19 mouse cellular contexts compared by ENCODE assay signal in the genomic region with DNA sequence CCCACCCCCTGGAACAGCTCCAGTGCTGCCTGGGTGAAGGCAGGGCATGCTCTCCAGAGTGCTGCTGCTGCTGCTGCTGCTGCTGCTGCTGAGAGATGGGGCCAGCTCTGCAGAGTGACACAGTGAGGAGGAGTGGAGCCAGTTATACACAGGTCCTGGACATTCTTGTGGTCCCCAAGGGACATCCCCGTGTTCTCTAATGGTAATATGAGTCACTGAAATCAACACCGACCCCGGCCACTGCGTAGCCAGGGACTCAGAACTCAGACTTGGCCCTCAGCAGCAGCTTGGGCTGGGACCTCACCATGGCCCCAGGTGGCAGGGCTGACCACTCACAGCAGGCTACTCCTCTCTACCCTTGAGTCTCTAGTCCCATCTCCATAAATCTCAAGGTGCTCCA. TPM values are rescaled to one million over a fixed set of nuclear protein-coding genes. Genes with fewer than 3 reads are reported as not detected.
DNase-seq lines count a peak whose midpoint lies in the region; ATAC-seq and TF ChIP-seq lines count a peak whose summit lies in the region.
"Had no signal": no experiment of that assay in that cellular context is flagged by ENCODE, and none has a peak within 500 bp of the region (broad histone marks: within the 10 kb centered on the region; RNA-seq: fewer than 3 reads in every experiment).

No protein-coding gene starts in this region.

- peaks cover 5% of the 10 kb centered on the region; the same call in 1 of the 2 replicates for H3K9me3 ChIP-seq in forebrain, embryonic 10.5 days
- 0 out of 2 replicates have a peak, but pooled peaks cover 7% of the 10 kb centered on the region for H3K9me3 ChIP-seq in forebrain, embryonic 12.5 days
- H3K9me3 ChIP-seq in kidney, embryonic 16.5 days (ENCODE audit: low read length) = no peaks in the 10 kb centered on the region
- H3K9me3 ChIP-seq in embryonic facial prominence, embryonic 10.5 days = 0 out of 2 replicates have a peak, but pooled peaks cover 3% of the 10 kb centered on the region
- H3K9me3 ChIP-seq in limb, embryonic 12.5 days = no peaks in the 10 kb centered on the region
- no peaks in the 10 kb centered on the region for H3K9me3 ChIP-seq in midbrain, postnatal 0 days (ENCODE audit: low read length)
- H3K9me3 ChIP-seq: midbrain, embryonic 13.5 days; stomach, embryonic 15.5 days had no signal

- H3K9ac ChIP-seq in forebrain, embryonic 12.5 days = no peak overlapping the region
- H3K9ac ChIP-seq in kidney, embryonic 16.5 days (replicated peaks; ENCODE audit: low read length) = no peak overlapping the region
- H3K9ac ChIP-seq in limb, embryonic 12.5 days (replicated peaks) = no peak overlapping the region
- no peak overlapping the region for H3K9ac ChIP-seq in midbrain, postnatal 0 days (replicated peaks; ENCODE audit: low read length, poor library complexity, severe bottlenecking)
- H3K9ac ChIP-seq: forebrain, postnatal 0 days; stomach, embryonic 15.5 days had no signal

- H3K4me3 ChIP-seq in forebrain, embryonic 10.5 days = no peak overlapping the region
- no peak overlapping the region for H3K4me3 ChIP-seq in forebrain, embryonic 12.5 days (replicated peaks)
- no peak overlapping the region for H3K4me3 ChIP-seq in kidney, embryonic 16.5 days (ENCODE audit: low read length)
- no peak overlapping the region for H3K4me3 ChIP-seq in embryonic facial prominence, embryonic 10.5 days
- no peak overlapping the region for H3K4me3 ChIP-seq in limb, embryonic 12.5 days (replicated peaks)
- no peak overlapping the region for H3K4me3 ChIP-seq in midbrain, postnatal 0 days (ENCODE audit: low read depth, low read length)
- H3K4me3 ChIP-seq: midbrain, embryonic 13.5 days; stomach, embryonic 15.5 days had no signal

- no peaks in the 10 kb centered on the region for H3K36me3 ChIP-seq in forebrain, embryonic 10.5 days (replicated peaks)
- H3K36me3 ChIP-seq in forebrain, embryonic 12.5 days (replicated peaks) = no peaks in the 10 kb centered on the region
- no peaks in the 10 kb centered on the region for H3K36me3 ChIP-seq in kidney, embryonic 16.5 days (ENCODE audit: insufficient read depth, low read length)
- no peaks in the 10 kb centered on the region for H3K36me3 ChIP-seq in embryonic facial prominence, embryonic 10.5 days (replicated peaks)
- H3K36me3 ChIP-seq in limb, embryonic 12.5 days = no peaks in the 10 kb centered on the region
- no peaks in the 10 kb centered on the region for H3K36me3 ChIP-seq in midbrain, postnatal 0 days (ENCODE audit: insufficient read depth, low read length)
- H3K36me3 ChIP-seq: midbrain, embryonic 13.5 days; stomach, embryonic 15.5 days had no signal

- peak overlapping the region; percentile 4; the same call in 1 of the 2 replicates for H3K27ac ChIP-seq in forebrain, embryonic 10.5 days
- H3K27ac ChIP-seq in forebrain, embryonic 12.5 days = no peak overlapping the region
- H3K27ac ChIP-seq in kidney, embryonic 16.5 days (ENCODE audit: low read length) = no peak overlapping the region
- H3K27ac ChIP-seq in embryonic facial prominence, embryonic 10.5 days (replicated peaks) = peak overlapping the region; percentile 30
- H3K27ac ChIP-seq in limb, embryonic 12.5 days = no peak overlapping the region
- H3K27ac ChIP-seq in midbrain, postnatal 0 days (ENCODE audit: low read depth, low read length) = no peak overlapping the region
- H3K27ac ChIP-seq: midbrain, embryonic 13.5 days; stomach, embryonic 15.5 days had no signal

- no peak overlapping the region for H3K4me2 ChIP-seq in forebrain, embryonic 12.5 days
- no peak overlapping the region for H3K4me2 ChIP-seq in kidney, embryonic 16.5 days (replicated peaks; ENCODE audit: low read depth, low read length)
- no peak overlapping the region for H3K4me2 ChIP-seq in limb, embryonic 12.5 days
- no peak overlapping the region for H3K4me2 ChIP-seq in midbrain, postnatal 0 days (ENCODE audit: low read depth, low read length, poor library complexity, severe bottlenecking)
- H3K4me2 ChIP-seq: heart, embryonic 11.5 days; midbrain, embryonic 13.5 days; stomach, embryonic 15.5 days had no signal

- peaks cover 24% of the 10 kb centered on the region for H3K4me1 ChIP-seq in forebrain, embryonic 10.5 days
- H3K4me1 ChIP-seq in forebrain, embryonic 12.5 days = peaks cover 9% of the 10 kb centered on the region
- H3K4me1 ChIP-seq in kidney, embryonic 16.5 days (ENCODE audit: insufficient read depth, low read length) = peaks cover 14% of the 10 kb centered on the region
- H3K4me1 ChIP-seq in embryonic facial prominence, embryonic 10.5 days = peaks cover 29% of the 10 kb centered on the region
- H3K4me1 ChIP-seq in limb, embryonic 12.5 days (replicated peaks) = peaks cover 15% of the 10 kb centered on the region
- no peaks in the 10 kb centered on the region for H3K4me1 ChIP-seq in midbrain, postnatal 0 days (ENCODE audit: insufficient read depth, low read length)
- H3K4me1 ChIP-seq: midbrain, embryonic 13.5 days; stomach, embryonic 15.5 days had no signal

- TF ChIP-seq CTCF in midbrain, postnatal 0 days (IDR thresholded peaks at IDR 0.05) = no peak

- 64% methylated on average over 4 of the region's 4 CpGs for WGBS in forebrain, embryonic 10.5 days
- 83% methylated on average over 4 of the region's 4 CpGs for WGBS in forebrain, embryonic 12.5 days
- 17% methylated on average over 4 of the region's 4 CpGs for WGBS in kidney, embryonic 16.5 days
- 39% methylated on average over 4 of the region's 4 CpGs for WGBS in embryonic facial prominence, embryonic 10.5 days
- 39% methylated on average over 4 of the region's 4 CpGs for WGBS in limb, embryonic 12.5 days
- 83% methylated on average over 4 of the region's 4 CpGs for WGBS in midbrain, postnatal 0 days

- H3K27me3 ChIP-seq in forebrain, embryonic 10.5 days (ENCODE audit: poor library complexity, severe bottlenecking) = no peaks in the 10 kb centered on the region
- no peaks in the 10 kb centered on the region for H3K27me3 ChIP-seq in forebrain, embryonic 12.5 days
- H3K27me3 ChIP-seq in kidney, embryonic 16.5 days (ENCODE audit: insufficient read depth, low read length) = no peaks in the 10 kb centered on the region
- H3K27me3 ChIP-seq in embryonic facial prominence, embryonic 10.5 days (replicated peaks; ENCODE audit: low read depth, poor library complexity, severe bottlenecking) = no peaks in the 10 kb centered on the region
- H3K27me3 ChIP-seq in limb, embryonic 12.5 days = no peaks in the 10 kb centered on the region
- H3K27me3 ChIP-seq in midbrain, postnatal 0 days (ENCODE audit: insufficient read depth, low read length) = no peaks in the 10 kb centered on the region
- H3K27me3 ChIP-seq: midbrain, embryonic 13.5 days; stomach, embryonic 15.5 days had no signal

- no peak for DNase-seq in forebrain, embryonic 10.5 days (ENCODE audit: extremely low spot score, low spot score)
- no peak for DNase-seq in kidney, postnatal 36 days
- DNase-seq in embryonic facial prominence, embryonic 10.5 days (ENCODE audit: low spot score) = peak; percentile 26
- no peak for DNase-seq in midbrain, postnatal 0 days (ENCODE audit: low spot score)
- DNase-seq in adipocyte (ENCODE audit: low spot score) = no peak
- DNase-seq: adrenal gland, adult 8-10 months; cerebellum, postnatal 10 days; embryo, embryonic 11 days; forebrain, postnatal 0 days; heart, postnatal 14 days; kidney, adult 18-20 months; liver had no signal

- ATAC-seq in forebrain, embryonic 12.5 days (ENCODE audit: low FRiP score) = no peak
- ATAC-seq in kidney, embryonic 16.5 days (ENCODE audit: low FRiP score, low TSS enrichment) = peak; percentile 35; the same call in 1 of the 2 replicates
- ATAC-seq in limb, embryonic 12.5 days (ENCODE audit: insufficient number of reproducible peaks, insufficient read depth, low FRiP score, low TSS enrichment, low read depth) = 0 out of 2 replicates have a peak, but pooled peaks have one; percentile 26
- no peak for ATAC-seq in midbrain, postnatal 0 days (ENCODE audit: low FRiP score)
- ATAC-seq: forebrain, postnatal 0 days; lung, postnatal 0 days; midbrain, embryonic 13.5 days had no signal

RNA-seq across cellular contexts. Expression of gene Dlg1, which starts 21.5 kb away (rescaled TPM):
- polyA plus RNA-seq in forebrain, embryonic 10.5 days (2016; fragmentation: Nextera tagmentation; extraction: Ambion mirVana) = 30.9 TPM in 2 replicates
- 29.5 and 39.8 TPM in 2 replicates for polyA plus RNA-seq in forebrain, embryonic 12.5 days (2016; fragmentation: Nextera tagmentation; extraction: Ambion mirVana)
- 25.5 and 32.1 TPM in 2 replicates for polyA plus RNA-seq in kidney, embryonic 16.5 days (2015; fragmentation: Nextera tagmentation; extraction: Ambion mirVana)
- 27.5 and 27.7 TPM in 2 replicates for polyA plus RNA-seq in embryonic facial prominence, embryonic 10.5 days (2016; fragmentation: Nextera tagmentation; extraction: Ambion mirVana)
- 42.2 and 42.9 TPM in 2 replicates for polyA plus RNA-seq in limb, embryonic 12.5 days (2016; fragmentation: Nextera tagmentation; extraction: Ambion mirVana)
- total RNA-seq in midbrain, postnatal 0 days (2014; rRNA removed) = 24.8 and 25.0 TPM in 2 replicates
- polyA plus RNA-seq in midbrain, postnatal 0 days (2015; fragmentation: Nextera tagmentation; extraction: Ambion mirVana) = 10.1 and 10.9 TPM in 2 replicates

Comparison
In these comparisons a context has a peak if more than half of its experiments do, and no peak if none do; other contexts are left out.
1. H3K27ac ChIP-seq: peak in forebrain, embryonic 10.5 days (single experiment) and embryonic facial prominence, embryonic 10.5 days (single experiment); none in forebrain, embryonic 12.5 days (single experiment), kidney, embryonic 16.5 days (single experiment), limb, embryonic 12.5 days (single experiment) and midbrain, postnatal 0 days (single experiment).
2. ATAC-seq: peak in kidney, embryonic 16.5 days (single experiment) and limb, embryonic 12.5 days (single experiment); none in forebrain, embryonic 12.5 days (single experiment) and midbrain, postnatal 0 days (single experiment).